Mouse (Mus musculus): ENCODE data around the gene Rrbp1. TPM values are rescaled to one million over a fixed set of nuclear protein-coding genes. Genes with fewer than 3 reads are reported as not detected.

The Rrbp1 gene
- polyA plus RNA-seq, 1 experiment from 2014 or later, result 79.4 TPM

GRCm38 (mm10) chr2:143948416-143948815 is 62.6 kb downstream of the Rrbp1 start:
- H3K4me1 ChIP-seq (ENCODE audit: insufficient read depth, low read depth, low read length), result no peaks in the 10 kb centered on the region
- no peaks in the 10 kb centered on the region for H3K27me3 ChIP-seq (replicated peaks; ENCODE audit: insufficient read depth, low read length)
- TF ChIP-seq EP300 (IDR thresholded peaks at IDR 0.05), result no peak
- TF ChIP-seq CTCF (IDR thresholded peaks at IDR 0.05), result no peak
- WGBS, result 85% methylated on average over 4 of the region's 4 CpGs
- H3K4me2 ChIP-seq (replicated peaks; ENCODE audit: low read depth, low read length), result no peak overlapping the region
- ATAC-seq (no peak), DNase-seq (ENCODE audit: low spot score) (no peak)
- no peak overlapping the region for H3K9ac ChIP-seq (replicated peaks; ENCODE audit: low read depth)
- H3K9me3 ChIP-seq (ENCODE audit: low read length), result no peaks in the 10 kb centered on the region
- H3K4me3 ChIP-seq (ENCODE audit: low read depth, low read length), result no peak overlapping the region
- peaks cover 73% of the 10 kb centered on the region for H3K36me3 ChIP-seq (ENCODE audit: insufficient read depth, low read length)
- H3K27ac ChIP-seq (ENCODE audit: low read length), result no peak overlapping the region

- Histone ChIP-seq H3K4me1 (ENCODE audit: insufficient read depth, low read depth, low read length) (no peaks in the 10 kb centered on the region), H3K36me3 (ENCODE audit: insufficient read depth, low read length) (peaks cover 71% of the 10 kb centered on the region), H3K9me3 (ENCODE audit: low read length) (no peaks in the 10 kb centered on the region), H3K4me3 (ENCODE audit: low read depth, low read length) (no peak overlapping the region), H3K27me3 (replicated peaks; ENCODE audit: insufficient read depth, low read length) (no peaks in the 10 kb centered on the region), H3K9ac (replicated peaks; ENCODE audit: low read depth) (no peak overlapping the region), H3K27ac (ENCODE audit: low read length) (no peak overlapping the region), H3K4me2 (replicated peaks; ENCODE audit: low read depth, low read length) (no peak overlapping the region)
- DNase-seq (ENCODE audit: low spot score) (no peak), ATAC-seq (no peak)
- TF ChIP-seq EP300 (IDR thresholded peaks at IDR 0.05) (no peak), CTCF (IDR thresholded peaks at IDR 0.05) (no peak)
- 81% methylated on average over 3 of the region's 3 CpGs for WGBS
Observed at GRCm38 (mm10) chr2:143947981-143948380, 63.1 kb downstream of the Rrbp1 start.

- Histone ChIP-seq H3K27ac (ENCODE audit: low read length) (no peak overlapping the region), H3K4me2 (replicated peaks; ENCODE audit: low read depth, low read length) (no peak overlapping the region), H3K4me3 (ENCODE audit: low read depth, low read length) (no peak overlapping the region), H3K36me3 (ENCODE audit: insufficient read depth, low read length) (peaks cover 63% of the 10 kb centered on the region), H3K4me1 (ENCODE audit: insufficient read depth, low read depth, low read length) (no peaks in the 10 kb centered on the region), H3K9ac (replicated peaks; ENCODE audit: low read depth) (no peak overlapping the region), H3K9me3 (ENCODE audit: low read length) (no peaks in the 10 kb centered on the region), H3K27me3 (replicated peaks; ENCODE audit: insufficient read depth, low read length) (no peaks in the 10 kb centered on the region)
- ATAC-seq (no peak), DNase-seq (ENCODE audit: low spot score) (no peak)
- TF ChIP-seq CTCF (IDR thresholded peaks at IDR 0.05) (no peak), EP300 (IDR thresholded peaks at IDR 0.05) (no peak)
- 79% methylated on average over 2 of the region's 2 CpGs for WGBS
Observed at GRCm38 (mm10) chr2:143946399-143946798, 64.7 kb downstream of the Rrbp1 start.

GRCm38 (mm10) chr2:143945466-143946075 is 65.5 kb downstream of the Rrbp1 start:
- 82% methylated on average over 7 of the region's 7 CpGs for WGBS
- H3K27ac ChIP-seq (ENCODE audit: low read length), result no peak overlapping the region
- H3K4me2 ChIP-seq (replicated peaks; ENCODE audit: low read depth, low read length), result no peak overlapping the region
- DNase-seq (ENCODE audit: low spot score) (peak; percentile 63), ATAC-seq (peak; percentile 59)
- TF ChIP-seq EP300 (IDR thresholded peaks at IDR 0.05) (no peak), CTCF (IDR thresholded peaks at IDR 0.05) (peak; percentile 70)
- peaks cover 56% of the 10 kb centered on the region for H3K36me3 ChIP-seq (ENCODE audit: insufficient read depth, low read length)
- no peak overlapping the region for H3K4me3 ChIP-seq (ENCODE audit: low read depth, low read length)
- H3K9ac ChIP-seq (replicated peaks; ENCODE audit: low read depth), result no peak overlapping the region
- H3K27me3 ChIP-seq (replicated peaks; ENCODE audit: insufficient read depth, low read length), result no peaks in the 10 kb centered on the region
- no peaks in the 10 kb centered on the region for H3K9me3 ChIP-seq (ENCODE audit: low read length)
- no peaks in the 10 kb centered on the region for H3K4me1 ChIP-seq (ENCODE audit: insufficient read depth, low read depth, low read length)

- no peak for ATAC-seq
- Histone ChIP-seq H3K27ac (ENCODE audit: low read length) (no peak overlapping the region), H3K9ac (replicated peaks; ENCODE audit: low read depth) (no peak overlapping the region), H3K9me3 (ENCODE audit: low read length) (no peaks in the 10 kb centered on the region), H3K4me1 (ENCODE audit: insufficient read depth, low read depth, low read length) (no peaks in the 10 kb centered on the region), H3K4me2 (replicated peaks; ENCODE audit: low read depth, low read length) (no peak overlapping the region), H3K27me3 (replicated peaks; ENCODE audit: insufficient read depth, low read length) (no peaks in the 10 kb centered on the region), H3K36me3 (ENCODE audit: insufficient read depth, low read length) (peaks cover 48% of the 10 kb centered on the region), H3K4me3 (ENCODE audit: low read depth, low read length) (no peak overlapping the region)
- 98% methylated on average over 3 of the region's 3 CpGs for WGBS
- DNase-seq (ENCODE audit: low spot score), result no peak
- no peak for TF ChIP-seq EP300 (IDR thresholded peaks at IDR 0.05)
- no peak for TF ChIP-seq CTCF (IDR thresholded peaks at IDR 0.05)
Observed at GRCm38 (mm10) chr2:143944796-143945195, 66.3 kb downstream of the Rrbp1 start.

GRCm38 (mm10) chr2:143940406-143940805 is 70.7 kb downstream of the Rrbp1 start:
- Histone ChIP-seq H3K27ac (ENCODE audit: low read length) (no peak overlapping the region), H3K4me1 (ENCODE audit: insufficient read depth, low read depth, low read length) (no peaks in the 10 kb centered on the region), H3K9ac (replicated peaks; ENCODE audit: low read depth) (no peak overlapping the region), H3K4me3 (ENCODE audit: low read depth, low read length) (no peak overlapping the region), H3K27me3 (replicated peaks; ENCODE audit: insufficient read depth, low read length) (no peaks in the 10 kb centered on the region), H3K36me3 (ENCODE audit: insufficient read depth, low read length) (peaks cover 23% of the 10 kb centered on the region), H3K9me3 (ENCODE audit: low read length) (no peaks in the 10 kb centered on the region), H3K4me2 (replicated peaks; ENCODE audit: low read depth, low read length) (no peak overlapping the region)
- 82% methylated on average over 5 of the region's 5 CpGs for WGBS
- ATAC-seq (peak; percentile 38), DNase-seq (ENCODE audit: low spot score) (no peak)
- TF ChIP-seq EP300 (IDR thresholded peaks at IDR 0.05), result no peak
- no peak for TF ChIP-seq CTCF (IDR thresholded peaks at IDR 0.05)

- no peak overlapping the region for H3K4me3 ChIP-seq (ENCODE audit: low read depth, low read length)
- DNase-seq (ENCODE audit: low spot score) (no peak), ATAC-seq (no peak)
- H3K9ac ChIP-seq (replicated peaks; ENCODE audit: low read depth), result no peak overlapping the region
- peaks cover 8% of the 10 kb centered on the region; the same call in 1 of the 2 replicates for H3K36me3 ChIP-seq (ENCODE audit: insufficient read depth, low read length)
- H3K27ac ChIP-seq (ENCODE audit: low read length), result no peak overlapping the region
- no peaks in the 10 kb centered on the region for H3K4me1 ChIP-seq (ENCODE audit: insufficient read depth, low read depth, low read length)
- no peaks in the 10 kb centered on the region for H3K27me3 ChIP-seq (replicated peaks; ENCODE audit: insufficient read depth, low read length)
- H3K9me3 ChIP-seq (ENCODE audit: low read length), result no peaks in the 10 kb centered on the region
- no peak overlapping the region for H3K4me2 ChIP-seq (replicated peaks; ENCODE audit: low read depth, low read length)
- WGBS, result 66% methylated on average over 2 of the region's 2 CpGs
- TF ChIP-seq EP300 (IDR thresholded peaks at IDR 0.05) (no peak), CTCF (IDR thresholded peaks at IDR 0.05) (no peak)
Observed at GRCm38 (mm10) chr2:143937861-143938260, 73.2 kb downstream of the Rrbp1 start.
